Mouse (Mus musculus): Measurements from ENCODE around the gene Ptpdc1.
A peak's percentile ranks its signal among the peaks of the same experiment; 100 is the strongest.

The Ptpdc1 gene

DNA sequence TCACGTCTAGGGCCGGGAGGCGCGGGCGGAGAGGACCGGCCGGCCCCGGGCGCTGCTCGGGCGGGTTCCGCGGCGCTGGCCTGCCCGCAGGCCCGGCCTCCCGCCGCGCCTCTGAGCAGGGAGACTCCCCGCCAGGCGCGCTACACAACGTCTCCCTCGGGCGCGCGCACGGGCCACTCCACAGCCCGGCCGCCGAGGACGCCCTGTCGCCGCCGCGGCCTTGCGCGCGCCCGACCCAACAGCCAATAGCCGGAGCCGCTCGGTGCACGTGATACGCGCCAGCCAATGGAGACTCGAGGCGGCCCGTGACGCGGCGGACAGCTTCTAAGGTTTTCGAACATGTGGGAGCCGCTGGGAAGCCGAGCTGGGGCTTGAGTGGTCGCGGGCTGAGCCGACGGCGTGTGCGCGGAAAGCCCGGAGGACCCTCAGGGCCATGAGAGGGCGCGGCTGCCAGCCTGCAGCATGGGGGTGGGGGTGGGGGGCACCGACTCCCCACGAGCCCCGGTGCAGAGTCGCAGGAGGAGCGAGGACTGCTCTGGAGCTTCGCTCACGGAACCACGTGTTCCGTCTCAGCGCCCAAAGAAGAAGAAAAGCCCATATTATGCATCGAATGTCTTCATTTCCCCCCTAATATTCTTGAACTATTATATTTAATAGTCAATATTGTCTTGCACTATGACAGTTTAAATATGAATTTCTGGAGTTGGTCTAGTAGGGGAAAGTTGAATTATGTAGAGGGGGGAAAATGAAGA lies at the start of gene Ptpdc1:
Ptpdc1 (minus strand) TSS at position 232 of the 752 bp plus-strand sequence.
- peak; percentile 93 to 96 for DNase-seq (ENCODE audit: low spot score in 2 of 2)

DNA sequence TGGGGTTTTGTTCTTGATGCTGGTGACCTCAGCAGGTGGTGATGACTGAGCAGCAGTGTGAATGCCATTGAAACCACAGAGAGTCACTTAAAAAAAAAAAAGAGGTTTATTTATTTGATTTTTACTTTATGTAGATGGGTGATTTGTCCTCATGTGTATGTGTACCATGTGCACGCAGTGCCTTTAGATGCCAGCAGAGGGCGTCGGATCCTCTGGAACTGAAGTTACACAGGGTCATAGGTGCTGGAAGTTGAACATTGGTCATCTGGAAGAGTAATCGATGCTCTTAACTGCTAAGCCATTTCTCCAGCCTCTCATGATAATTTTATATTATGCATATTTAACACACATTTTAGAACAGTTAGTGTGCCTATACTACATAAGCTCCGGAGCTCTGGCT lies 49.1 kb upstream of the Ptpdc1 start:
- no peak for DNase-seq (ENCODE audit: low spot score in 2 of 2)

DNA sequence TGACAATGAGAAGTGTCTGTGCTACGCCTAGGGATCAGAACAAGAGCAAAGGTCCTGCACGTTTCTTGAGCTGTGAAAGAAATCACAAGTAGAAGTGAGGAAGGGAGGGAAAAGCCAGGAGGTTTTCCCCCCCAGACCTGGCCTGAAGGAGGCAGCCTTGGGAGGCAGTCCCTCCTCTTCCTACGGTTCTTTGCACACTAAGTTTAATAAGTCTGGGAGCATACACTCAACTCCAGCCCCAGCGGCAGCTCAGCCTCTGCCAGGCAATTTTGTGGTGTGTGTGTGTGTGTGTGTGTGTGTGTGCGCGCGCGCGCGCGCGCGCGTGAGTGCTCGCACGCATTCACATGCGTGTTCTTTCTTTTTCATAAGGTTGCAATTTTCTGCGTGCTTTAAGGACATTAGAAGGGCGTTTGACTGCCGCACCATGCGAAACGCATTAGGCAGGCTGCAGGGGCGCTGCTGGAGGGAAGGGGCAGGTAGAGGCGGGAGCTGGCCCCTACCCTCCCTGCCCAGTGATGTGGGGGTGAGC lies 46.9 kb upstream of the Ptpdc1 start:
- no peak for DNase-seq (ENCODE audit: low spot score in 2 of 2)

DNA sequence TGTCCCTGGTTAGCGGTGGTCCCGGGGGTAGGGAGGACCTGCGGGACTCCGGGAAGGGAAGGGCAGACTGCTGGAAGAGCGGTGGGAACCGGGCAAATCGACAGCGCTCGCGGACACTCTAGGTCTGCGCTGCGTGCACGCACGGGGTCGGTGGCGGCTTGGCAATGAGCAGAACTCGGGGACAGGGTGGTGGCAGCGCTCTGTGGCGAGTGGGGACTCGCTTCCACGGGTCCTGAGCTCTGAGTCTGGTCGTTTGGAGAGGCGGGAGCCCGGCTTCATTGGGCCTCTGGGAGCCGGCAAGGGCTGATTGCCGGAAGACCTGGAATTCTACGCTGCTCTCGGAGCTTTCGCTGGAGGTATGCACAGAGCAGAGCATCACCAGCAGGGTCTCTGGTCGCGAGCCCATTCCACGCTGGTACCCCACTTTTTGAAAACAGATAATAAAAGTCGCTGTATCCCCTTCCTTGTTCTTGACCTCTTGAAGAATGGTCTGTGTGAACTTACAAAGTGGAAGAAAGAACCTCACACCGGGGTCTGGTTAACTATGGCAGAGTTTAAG lies 43.6 kb upstream of the Ptpdc1 start:
- no peak for DNase-seq (ENCODE audit: low spot score in 2 of 2)

DNA sequence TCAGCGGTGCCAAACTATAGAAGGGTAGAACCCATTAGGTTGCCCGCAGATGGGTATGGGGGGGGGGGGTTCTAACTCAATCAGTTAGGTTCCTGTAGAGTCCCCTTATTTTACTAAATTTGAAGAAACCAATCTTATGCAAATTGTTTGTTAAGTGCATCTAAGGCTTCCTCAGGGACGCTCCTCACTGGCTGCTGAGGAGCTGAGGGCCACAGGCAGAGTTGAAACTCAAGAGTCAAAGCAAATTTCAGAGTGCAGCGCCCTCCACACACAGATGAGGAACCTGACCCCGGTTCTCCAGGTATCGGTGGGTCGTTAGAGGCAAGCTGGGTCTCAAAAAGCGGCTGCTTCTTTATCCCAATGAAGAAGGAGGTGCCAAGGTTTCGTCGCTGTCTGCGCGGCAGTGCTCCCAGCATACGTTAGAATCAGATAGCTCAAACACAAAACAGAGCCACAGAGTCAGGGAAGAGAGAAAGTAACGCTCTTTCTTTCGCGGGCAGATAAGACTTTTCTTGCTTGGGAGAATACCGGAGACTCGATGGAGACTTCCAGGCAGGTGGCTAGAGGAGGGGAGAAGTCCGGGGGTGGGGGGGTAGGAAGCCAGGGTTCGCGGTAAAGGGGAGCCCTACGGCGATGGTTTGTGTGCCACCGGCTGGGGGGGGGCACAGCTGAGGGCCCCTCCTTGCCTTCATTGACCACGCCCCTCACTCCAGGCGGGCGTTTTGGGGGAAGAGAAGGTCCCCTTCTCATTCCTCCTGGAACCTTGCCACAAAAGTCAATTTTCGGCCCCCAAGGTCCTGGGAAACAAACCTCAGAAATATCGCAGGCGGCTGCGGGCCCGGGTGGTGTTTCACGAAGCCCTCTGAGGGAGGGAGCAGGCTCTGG lies 42.9 kb upstream of the Ptpdc1 start:
- DNase-seq (ENCODE audit: low spot score in 2 of 2): no peak

DNA sequence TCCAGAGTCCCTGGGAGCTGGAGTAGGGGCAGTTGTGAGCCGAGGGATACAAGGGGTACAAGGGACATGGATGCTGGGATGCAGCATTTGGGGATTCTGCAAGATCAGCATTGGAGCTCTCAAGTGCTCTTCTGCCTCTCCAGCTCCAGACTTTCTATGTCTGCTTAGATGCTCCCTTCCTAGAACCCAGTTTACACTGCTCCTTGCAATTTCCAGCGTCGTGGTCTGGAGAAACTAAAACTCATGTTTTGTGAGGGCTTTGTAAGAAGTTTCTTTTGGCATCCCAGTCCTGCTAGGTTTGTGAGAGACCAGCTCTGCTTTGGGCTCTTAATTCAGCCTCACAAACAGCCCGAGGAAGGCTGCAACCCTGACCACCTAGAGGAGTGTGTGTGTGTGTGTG lies 42.0 kb upstream of the Ptpdc1 start:
- no peak for DNase-seq (ENCODE audit: low spot score in 2 of 2)

DNA sequence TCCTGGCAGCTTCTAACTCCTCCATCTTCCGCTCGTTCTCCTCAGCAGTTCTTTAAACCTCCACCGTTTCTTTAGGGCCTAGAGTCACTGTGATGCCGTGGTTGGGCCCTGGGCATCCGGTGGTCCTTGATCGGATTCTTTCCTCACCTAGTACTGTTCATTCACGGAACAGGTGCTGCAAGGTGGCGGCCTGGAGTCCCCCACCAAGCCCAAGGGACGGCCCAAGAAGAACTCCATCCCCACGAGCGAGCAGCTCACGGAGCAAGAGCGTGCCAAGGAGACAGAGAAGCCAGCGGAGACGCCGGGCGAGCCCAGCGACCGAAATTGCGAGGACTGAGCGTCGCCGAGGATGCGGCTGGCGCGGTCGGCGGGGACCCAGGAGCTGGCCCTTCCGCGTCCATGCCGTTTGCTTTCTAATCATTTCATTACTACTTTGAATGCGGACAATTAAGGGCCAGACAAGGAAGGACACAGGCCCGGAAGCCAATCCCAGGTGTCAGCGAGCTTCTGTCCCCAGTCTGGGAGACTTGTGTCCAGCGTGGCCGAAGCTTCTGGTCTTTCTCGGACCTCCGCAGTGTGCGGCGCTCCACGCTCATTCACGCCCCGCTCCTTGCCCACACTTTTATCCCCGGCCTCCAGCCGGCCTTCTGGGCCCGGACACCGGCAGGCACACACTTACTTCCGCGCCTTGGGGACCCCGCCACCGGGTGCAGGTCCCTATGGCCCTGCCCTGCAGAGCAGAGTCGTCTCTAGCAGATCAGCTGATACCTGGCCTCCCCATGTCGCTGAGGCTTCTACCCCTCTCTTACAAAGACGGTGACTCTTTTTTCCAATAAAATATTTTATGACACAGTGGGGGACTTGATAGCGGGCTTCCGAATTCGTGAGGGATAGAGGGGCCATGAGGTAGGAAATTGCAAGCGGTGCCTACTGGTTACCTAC lies 40.5 kb upstream of the Ptpdc1 start:
- no peak for DNase-seq (ENCODE audit: low spot score in 2 of 2)

DNA sequence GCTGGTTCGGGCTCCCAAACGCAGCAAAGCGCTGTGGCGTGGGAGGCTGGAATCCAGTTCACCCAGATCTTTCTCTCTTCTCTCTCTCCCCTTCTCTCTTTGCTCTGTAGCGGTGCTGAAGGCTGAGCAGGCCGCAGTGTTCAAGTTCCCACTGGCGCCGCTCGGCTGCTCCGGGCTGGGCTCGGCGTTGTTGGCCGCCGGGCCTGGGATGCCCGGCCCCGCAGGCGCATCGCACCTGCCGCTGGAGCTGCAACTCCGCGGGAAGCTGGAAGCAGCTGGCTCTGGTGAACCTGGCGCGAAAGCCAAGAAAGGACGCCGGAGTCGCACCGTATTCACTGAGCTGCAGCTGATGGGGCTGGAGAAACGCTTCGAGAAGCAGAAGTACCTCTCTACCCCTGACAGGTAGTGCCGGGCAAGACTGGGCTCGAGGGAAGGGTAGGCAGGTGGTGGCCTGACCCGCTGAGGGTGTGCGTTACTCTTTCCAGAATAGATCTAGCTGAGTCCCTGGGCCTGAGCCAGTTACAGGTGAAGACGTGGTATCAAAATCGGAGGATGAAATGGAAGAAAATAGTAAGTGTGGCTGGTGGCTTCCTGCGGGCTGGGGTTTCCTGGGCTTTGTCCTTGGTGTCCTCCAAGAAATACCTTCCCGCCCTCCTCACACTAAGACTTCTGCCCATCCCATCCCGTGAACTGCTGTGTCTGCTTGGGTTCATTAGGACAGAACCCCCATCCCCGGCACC lies 39.6 kb upstream of the Ptpdc1 start:
- no peak for DNase-seq (ENCODE audit: low spot score in 2 of 2)

DNA sequence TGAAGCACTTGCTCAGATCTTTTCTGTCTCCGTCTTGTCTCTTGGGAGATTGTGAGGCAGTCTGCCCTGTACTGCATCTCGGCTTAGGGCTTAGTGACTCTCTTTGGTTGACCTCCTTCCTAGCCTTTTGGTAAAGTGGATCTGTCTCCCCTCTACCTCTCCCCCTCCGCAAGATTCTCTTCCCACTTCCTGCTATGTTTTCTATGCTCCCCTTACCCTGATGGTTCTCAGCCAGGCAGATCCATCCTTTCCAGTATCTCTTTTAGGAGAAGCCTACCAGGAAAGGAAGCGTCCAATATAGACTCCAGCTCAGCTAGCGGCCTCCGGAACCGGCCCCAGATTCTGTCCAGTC lies 38.5 kb upstream of the Ptpdc1 start:
- DNase-seq (ENCODE audit: low spot score in 2 of 2): no peak

DNA sequence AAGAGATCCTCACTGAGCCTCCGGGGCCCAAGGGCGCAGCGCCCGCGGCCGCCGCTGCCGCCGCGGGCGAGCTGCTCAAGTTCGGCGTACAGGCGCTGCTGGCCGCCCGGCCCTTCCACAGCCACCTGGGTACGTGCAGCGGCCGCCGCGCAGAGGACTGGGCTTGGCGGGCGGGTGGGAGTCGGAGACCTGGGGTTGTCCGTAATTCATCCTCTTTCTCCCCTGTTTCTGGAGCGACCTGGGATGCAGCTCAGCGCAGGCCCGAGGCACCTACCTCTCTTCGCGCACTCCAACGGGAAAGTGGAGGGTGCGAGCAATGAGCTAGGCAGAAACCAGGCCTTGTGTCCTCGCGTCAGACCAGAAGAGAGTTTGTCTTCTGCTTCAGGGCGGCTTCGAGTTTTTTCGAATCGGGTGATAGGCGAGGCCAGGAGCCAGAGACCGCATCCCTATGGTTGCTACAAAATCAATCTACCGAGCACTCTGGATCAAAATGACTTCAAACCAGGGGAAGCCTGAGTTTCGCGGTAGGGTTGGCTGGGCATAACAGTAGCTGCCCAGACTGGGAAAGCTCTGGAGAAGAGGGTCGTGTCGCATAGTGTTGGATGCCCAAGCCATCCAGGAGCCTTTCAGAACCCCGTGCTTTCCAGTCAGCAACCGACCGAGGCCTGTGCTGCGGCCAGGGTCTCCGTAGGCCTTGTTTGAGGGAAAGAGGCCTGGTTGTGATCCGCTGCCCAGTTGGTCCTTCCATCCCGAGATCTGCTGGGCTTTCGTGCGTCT lies 37.9 kb upstream of the Ptpdc1 start:
- DNase-seq (ENCODE audit: low spot score in 2 of 2): no peak

DNA sequence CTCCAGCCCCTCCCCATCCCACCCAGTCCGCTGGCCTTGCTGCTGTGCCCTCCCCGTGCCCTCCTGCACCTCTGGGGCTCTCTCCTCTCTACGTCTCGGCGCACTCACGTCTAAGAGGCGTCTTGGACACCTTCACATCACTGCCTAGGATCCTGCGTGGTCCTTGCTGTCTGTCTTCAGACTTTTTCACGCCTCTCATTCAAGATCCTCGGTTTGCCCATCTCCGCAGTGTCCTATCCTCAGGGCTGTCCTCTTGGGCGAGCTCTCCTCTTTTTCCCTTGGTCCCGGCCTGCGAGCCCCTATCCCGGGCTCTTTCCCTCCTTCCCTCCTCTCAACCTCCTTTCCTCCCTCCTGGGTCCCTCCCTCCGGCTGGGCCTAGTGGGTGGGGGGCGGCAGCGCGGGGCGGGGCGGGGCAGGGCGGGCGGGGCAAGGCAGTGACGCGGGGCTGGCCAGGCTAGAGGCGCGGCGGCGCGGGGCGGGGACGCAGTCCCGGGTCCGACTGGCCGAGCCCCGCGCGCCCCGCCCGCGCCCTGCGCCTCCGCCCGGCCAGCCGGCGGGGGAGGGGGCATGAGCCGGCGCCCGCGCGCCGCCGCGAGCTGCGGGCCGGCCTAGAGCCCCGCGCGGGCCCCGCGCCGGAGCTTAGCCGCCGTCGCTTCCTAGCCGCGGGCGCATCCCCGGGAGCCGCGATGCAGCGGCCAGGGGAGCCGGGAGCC lies 37.1 kb upstream of the Ptpdc1 start, which contains the start of gene Barx1:
Barx1 (plus strand) TSS at position 568 of the 713 bp plus-strand sequence.
- DNase-seq (ENCODE audit: low spot score in 2 of 2): no peak

DNA sequence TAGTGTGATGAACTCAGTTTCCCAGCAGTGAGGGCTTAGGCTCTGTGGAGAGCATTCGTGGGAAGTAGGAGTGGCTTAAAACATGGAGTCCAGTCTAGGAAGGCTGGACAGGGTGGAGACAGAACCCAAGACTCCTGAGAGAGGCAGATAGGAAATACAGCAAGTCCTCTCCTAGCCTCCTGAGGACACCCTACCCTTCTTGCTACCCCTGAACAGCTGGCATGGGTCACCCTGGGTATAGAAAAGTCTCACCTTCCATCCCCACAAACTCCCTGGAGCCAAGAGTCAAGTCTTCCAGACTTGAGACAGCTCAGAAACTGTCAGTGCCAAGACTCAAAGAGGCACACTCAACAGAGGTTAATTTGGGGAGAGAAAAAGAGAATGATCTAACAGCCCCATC lies 36.1 kb upstream of the Ptpdc1 start:
- no peak for DNase-seq (ENCODE audit: low spot score in 2 of 2)

DNA sequence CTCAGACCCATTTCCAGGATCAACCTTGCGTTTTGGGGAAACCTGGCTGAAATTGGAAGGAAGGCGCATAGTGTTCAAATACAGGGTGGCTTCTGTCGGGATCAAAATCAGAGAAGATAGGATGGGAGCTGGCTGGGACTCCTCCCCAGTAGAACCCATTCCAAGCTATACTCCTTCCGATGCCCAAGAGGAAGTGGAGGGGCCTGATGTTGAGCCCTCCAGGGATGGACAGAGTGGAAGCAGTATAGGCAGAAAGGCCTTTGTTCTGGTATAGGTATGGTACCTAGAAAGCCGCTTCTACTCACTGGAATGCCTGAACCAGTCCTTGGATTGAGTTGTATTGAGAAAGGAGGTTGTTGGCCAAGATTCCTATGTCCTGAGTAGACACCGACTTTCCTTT lies 35.3 kb upstream of the Ptpdc1 start:
- DNase-seq (ENCODE audit: low spot score in 2 of 2): no peak

DNA sequence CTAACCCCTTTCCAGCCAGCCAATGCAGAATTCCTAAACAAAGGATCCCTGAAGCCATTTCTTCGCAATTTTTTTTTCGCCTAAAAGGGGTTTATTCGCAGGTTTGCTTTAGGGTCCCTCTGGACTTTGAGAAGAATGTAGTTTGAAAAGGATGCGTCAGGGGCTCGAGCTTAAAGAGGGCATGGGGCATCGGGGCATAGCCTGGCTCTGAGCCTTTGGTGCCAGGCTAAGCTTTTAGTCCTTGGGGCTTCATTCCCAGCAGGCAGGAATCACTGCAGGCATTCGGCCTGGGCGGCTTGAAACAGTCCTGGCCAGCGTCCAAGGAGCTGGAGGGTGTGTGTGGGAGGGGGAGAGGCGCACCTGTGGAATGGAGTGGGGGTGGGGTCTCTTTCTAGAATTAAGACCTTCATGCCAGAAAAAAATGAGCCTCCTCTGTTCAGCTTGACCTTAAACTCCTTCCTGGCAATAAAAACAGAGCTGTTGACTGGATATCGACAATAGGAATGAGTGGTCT lies 34.8 kb upstream of the Ptpdc1 start:
- no peak for DNase-seq (ENCODE audit: low spot score in 2 of 2)

DNA sequence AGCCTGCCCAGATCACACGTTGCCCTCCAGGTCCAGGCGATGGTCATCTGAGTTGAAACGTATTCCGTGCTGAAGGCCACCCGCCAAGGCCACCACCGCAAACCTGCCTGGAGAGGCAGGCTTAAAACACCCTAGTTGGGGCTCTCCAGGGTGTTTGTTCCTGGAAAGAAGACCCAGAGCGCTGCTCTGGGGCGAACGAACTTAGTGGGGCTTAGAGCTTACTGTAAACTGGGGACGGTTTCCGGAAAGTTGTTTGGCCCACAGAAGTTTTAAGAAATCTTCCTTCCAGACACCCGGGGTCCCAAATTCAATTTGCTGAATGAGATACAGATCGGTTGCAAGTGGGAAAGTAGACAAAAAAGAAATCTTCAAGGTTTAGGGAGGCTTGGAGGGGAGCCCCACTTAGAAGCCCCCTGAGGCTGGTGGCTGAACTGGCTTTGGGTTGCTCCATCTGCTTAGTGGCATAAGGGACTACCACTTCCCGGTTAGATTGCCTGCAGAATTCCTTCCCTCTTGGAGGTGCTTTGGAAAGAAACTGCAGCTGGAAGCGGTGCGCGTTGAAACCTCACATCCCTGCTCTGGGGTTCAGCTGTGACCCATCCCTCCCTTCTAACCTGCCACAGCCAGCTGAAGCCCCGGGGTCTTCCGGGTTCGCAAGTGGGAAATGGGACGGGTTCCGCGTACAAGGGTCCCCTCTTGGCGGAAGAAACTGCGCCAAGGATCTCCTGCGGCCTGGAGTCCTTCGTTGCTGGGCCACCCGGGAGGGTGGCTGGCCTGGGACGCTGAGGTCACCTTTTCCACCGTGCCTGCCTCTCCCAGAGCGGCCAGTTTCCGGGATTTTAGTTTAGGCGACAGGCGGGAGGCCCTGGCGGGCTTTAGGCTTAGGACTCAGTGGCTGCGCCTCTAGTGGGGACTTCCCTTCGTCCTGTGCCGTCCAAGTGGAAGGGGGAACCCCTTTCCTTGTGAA lies 34.1 kb upstream of the Ptpdc1 start:
- no peak for DNase-seq (ENCODE audit: low spot score in 2 of 2)

DNA sequence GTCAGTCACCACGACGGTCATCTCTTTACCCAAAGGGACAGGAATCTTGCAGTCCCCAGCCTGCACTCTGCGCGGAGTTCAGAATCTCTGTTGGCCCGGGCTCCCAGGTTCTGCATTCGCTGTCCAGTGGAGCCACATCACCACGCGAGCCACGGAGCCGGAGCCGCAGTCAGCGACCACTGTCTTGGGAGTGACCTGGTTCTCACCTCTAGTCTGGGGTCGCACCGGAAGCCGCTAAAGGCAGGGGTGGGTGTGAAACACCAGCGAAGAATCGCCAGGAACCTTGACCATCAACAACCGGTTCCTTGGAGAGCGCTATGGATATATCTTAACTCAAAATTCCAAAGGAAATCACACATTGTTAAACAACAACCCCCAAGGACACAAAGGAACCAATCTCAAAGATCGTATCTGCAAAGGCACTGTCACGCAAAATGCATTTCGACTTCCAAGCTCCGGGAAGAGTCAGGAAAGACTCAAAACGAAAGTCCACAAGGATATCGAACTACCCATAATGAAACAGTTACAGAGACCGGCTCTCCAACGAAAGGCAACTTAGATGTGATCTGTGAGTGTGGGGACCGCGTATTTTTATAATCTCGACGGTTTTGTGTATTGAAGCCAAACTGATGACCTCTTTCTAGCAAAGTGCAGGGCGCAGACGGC lies 33.3 kb upstream of the Ptpdc1 start:
- no peak for DNase-seq (ENCODE audit: low spot score in 2 of 2)

DNA sequence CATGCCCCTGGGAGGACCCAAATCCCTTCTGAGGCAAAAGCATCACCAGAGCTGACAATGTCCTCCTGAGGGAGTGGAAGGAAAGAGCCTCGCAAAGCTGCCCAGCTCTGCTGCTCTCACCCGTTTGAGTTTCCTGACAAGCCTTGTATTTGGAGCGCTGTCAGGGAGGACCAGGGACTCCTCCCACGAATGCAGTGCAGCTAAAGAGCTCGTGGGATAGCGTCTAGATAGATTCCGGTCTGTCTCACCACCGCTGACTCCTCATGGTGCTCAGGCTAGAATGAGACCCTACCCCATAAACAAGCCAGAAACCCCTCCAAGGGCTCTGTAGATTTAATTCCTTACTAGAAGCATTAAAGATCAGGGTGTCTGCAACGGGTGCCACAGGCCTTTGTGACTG lies 32.3 kb upstream of the Ptpdc1 start:
- DNase-seq (ENCODE audit: low spot score in 2 of 2): no peak

Measured in thymus, postnatal 10 days (tissue).